Mouse (Mus musculus) heart, adult 2 months (tissue): ENCODE data around the gene Psmc3ip.

Experiments used
- CTCF ChIP-seq: fragments of 200-600 bp; IDR thresholded peaks from 2 replicates; pipeline ENCODE4 v1.8.1; 2022; ENCODE audit warnings: antibody characterized with exemption, mild to moderate bottlenecking, moderate library complexity
- POLR2A ChIP-seq: fragments of 200-500 bp; IDR thresholded peaks from 2 replicates; pipeline ENCODE4 v1.6.1; 2011; ENCODE audit warnings: mild to moderate bottlenecking, low read depth, low read length, control low read depth; ENCODE audit not compliant: insufficient read depth

GRCm38 (mm10) chr11:101050359-101050758 is 44.9 kb downstream of the Psmc3ip start:
- no peak for TF ChIP-seq CTCF
- no peak for TF ChIP-seq POLR2A
